Mouse (Mus musculus) cerebellum, postnatal 14 days (tissue): ENCODE results near the gene Stambpl1.

Source experiments
- DNase-seq, 2 experiments: peaks; one replicate each; pipeline ENCODE4 v3.0.0; 2021; ENCODE audit warnings: mixed read lengths in 2 of 2

Gene Stambpl1

DNA sequence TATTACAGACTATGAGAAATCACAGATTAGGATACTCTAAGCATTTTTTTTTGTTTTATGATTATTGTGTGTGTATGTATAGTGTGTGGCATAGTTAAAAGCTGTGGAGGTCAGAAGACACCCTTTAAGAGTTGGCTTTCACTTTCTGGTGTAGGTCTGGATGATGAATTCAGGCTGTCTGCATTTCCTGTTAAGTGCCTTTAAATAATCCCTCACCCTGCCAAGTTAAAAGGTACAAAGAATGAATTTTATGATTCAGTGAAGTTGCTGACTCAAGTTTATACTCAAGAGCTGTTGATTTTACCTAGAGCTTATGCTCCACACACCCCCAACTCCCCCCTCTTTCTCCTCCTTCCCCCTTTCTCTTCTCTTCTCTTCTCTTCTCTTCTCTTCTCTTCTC, 95.2 kb downstream of the Stambpl1 start:
- DNase-seq: no peak

DNA sequence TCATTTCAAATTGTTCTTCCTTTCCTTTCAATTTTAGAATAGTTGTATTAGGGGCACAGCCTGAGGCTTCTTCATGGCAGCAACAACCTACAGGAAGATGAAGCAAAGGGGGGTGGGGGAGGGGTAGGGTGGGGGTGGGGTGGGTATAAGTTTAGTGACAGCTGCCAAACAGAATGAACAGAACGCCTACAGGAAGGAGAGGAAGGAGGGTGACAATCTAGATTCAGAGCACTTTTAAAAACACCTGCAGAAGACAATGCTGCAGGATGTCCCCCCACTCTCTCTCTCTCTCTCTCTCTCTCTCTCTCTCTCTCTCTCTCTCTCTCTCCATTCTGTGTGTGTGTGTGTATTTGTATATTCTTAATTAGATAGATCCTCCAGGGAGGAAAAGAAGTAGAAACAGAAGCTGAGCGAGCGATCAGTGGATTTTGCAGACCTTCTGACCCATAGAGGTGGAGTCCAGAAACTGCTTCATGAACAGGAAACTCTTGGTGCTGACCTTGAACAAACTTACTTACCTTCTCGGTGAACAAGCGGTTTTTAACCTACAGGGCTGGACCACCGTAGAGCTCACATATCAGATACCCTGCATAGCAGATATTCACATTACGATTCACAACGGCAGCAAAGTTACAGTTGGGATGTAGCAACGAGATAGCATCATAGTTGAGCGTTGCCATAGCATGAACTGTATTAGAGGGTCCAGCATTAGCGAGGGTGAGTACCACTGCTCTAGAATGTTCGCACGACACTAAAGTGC, 95.8 kb downstream of the Stambpl1 start:
- DNase-seq: no peak

DNA sequence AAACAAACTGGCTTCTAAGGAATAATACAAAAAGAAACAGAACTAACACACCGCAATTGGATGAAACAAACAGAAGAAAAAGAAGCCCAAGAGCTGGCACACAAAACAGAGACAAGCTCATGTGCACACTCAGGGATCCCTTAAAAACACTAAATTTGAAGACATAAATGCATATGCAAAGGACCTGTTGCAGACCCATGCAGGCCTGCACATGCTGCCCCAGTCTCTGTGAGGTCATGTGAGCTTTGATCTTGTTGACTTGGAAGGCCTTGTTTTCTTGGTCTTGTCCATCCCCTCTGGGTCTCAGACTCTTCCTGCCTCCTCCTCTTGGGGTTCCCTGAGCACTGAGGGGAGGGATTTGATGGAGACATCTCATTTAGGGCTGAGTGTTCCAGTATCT, 96.7 kb downstream of the Stambpl1 start:
- no peak for DNase-seq
